Mouse (Mus musculus): ENCODE measurements around the gene Dph5.

GRCm38 (mm10) chr3:115857436-115857835 lies 30.2 kb upstream of the Dph5 start:
- TF ChIP-seq ZC3H11A (IDR thresholded peaks at IDR 0.05; ENCODE audit: low read depth, low read length) (no peak), CTCF (conservative IDR thresholded peaks at IDR 0.05 in 1 of 2, IDR thresholded peaks at IDR 0.05 in 1 of 2; ENCODE audit: low read depth in 2 of 2, low read length in 2 of 2) (no peak), EP300 (IDR thresholded peaks at IDR 0.05; ENCODE audit: low read length) (no peak), SMC3 (IDR thresholded peaks at IDR 0.05; ENCODE audit: low read depth, low read length) (no peak)
